Mouse (Mus musculus) small intestine, adult 2 months (tissue): ENCODE data around the gene Efcab9.
"Not testable (repeated sequence)": the region's sequence is repeated elsewhere in the genome, so short reads cannot be mapped to it uniquely, and the experiment has no call there.

Experiments
- CTCF ChIP-seq: fragments of 200-500 bp; IDR thresholded peaks from 2 replicates; pipeline ENCODE4 v1.5.1; 2012; ENCODE audit warnings: low read depth, mild to moderate bottlenecking, control low read depth, inconsistent platforms, low read length, moderate library complexity, mixed read lengths; ENCODE audit not compliant: insufficient replicate concordance, insufficient read length; ENCODE audit errors: extremely low read depth
- POLR2A ChIP-seq: fragments of 200-500 bp; IDR thresholded peaks from 2 replicates; pipeline ENCODE4 v1.6.1; 2012; ENCODE audit warnings: low read depth, mild to moderate bottlenecking, control low read depth, inconsistent platforms, low read length, moderate library complexity

- not testable (repeated sequence) for TF ChIP-seq POLR2A, CTCF
These were observed 17.0 kb downstream of the Efcab9 start for GRCm38 (mm10) chr11:32514853-32515252.
